Mouse (Mus musculus): ENCODE data around the gene Fmn2. TPM values are rescaled to one million over a fixed set of nuclear protein-coding genes. Genes with fewer than 3 reads are reported as not detected.

Gene Fmn2
- polyA plus RNA-seq, 1 experiment from 2014 or later: 0.10 TPM

Other genes starting within 250 kb of the Fmn2 start
- 0.08 and 0.20 TPM in 2 replicates for gene Olfr419, start 249.8 kb upstream of the Fmn2 start, polyA plus RNA-seq (2016; fragmentation: Nextera tagmentation; extraction: Ambion mirVana)
- not detected in 2 replicates for gene Mptx1, start 171.3 kb upstream of the Fmn2 start, polyA plus RNA-seq (2016; fragmentation: Nextera tagmentation; extraction: Ambion mirVana)
- gene Olfr417, start 136.7 kb upstream of the Fmn2 start, polyA plus RNA-seq (2016; fragmentation: Nextera tagmentation; extraction: Ambion mirVana): not detected in 2 replicates
- not detected in 2 replicates for gene Olfr248, start 110.8 kb upstream of the Fmn2 start, polyA plus RNA-seq (2016; fragmentation: Nextera tagmentation; extraction: Ambion mirVana)
- gene Olfr414, start 77.8 kb upstream of the Fmn2 start, polyA plus RNA-seq (2016; fragmentation: Nextera tagmentation; extraction: Ambion mirVana): 0.04 TPM in 1 of 2 replicates, not detected in the other
- not detected in 2 replicates for gene Olfr220, start 59.7 kb upstream of the Fmn2 start, polyA plus RNA-seq (2016; fragmentation: Nextera tagmentation; extraction: Ambion mirVana)